ENCODE assay signal across 13 mouse cellular contexts in the genomic region with DNA sequence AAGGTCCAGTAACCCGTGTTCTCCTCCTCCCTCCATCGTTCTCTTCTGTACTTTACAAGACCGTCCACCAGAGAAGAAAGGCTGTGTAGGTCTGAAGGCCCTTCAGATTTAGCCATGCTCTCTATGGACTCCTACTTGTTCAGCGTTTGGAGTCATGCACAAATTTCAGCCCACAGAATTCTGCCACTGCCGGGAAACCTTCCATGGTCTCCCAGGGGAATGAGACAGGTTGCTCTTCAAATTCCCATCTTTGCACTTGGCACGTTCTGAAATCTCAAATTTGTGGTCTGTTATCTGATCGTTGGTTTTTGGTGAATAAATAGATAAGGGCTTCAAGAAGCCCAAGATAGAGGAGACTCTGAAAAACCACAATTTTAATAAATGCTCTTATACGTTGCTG. TPM values are rescaled to one million over a fixed set of nuclear protein-coding genes. Genes with fewer than 3 reads are reported as not detected.
DNase-seq lines count a peak whose midpoint lies in the region; ATAC-seq lines count a peak whose summit lies in the region.
"Had no signal": no experiment of that assay in that cellular context is flagged by ENCODE, and none has a peak within 500 bp of the region (broad histone marks: within the 10 kb centered on the region; RNA-seq: fewer than 3 reads in every experiment).

No protein-coding gene starts in this region.

- no peak for ATAC-seq in forebrain, embryonic 12.5 days (ENCODE audit: low FRiP score)
- ATAC-seq in forebrain, embryonic 11.5 days (replicated peaks; ENCODE audit: low FRiP score): no peak
- no peak for ATAC-seq in liver, embryonic 11.5 days (replicated peaks; ENCODE audit: low FRiP score)
- no peak for ATAC-seq in hindbrain, embryonic 11.5 days (ENCODE audit: low FRiP score)
- no peak for ATAC-seq in liver, embryonic 15.5 days (ENCODE audit: insufficient read depth)

- H3K9ac ChIP-seq in forebrain, embryonic 12.5 days: no peak overlapping the region
- H3K9ac ChIP-seq in forebrain, embryonic 11.5 days (ENCODE audit: low read length): no peak overlapping the region
- H3K9ac ChIP-seq in liver, embryonic 11.5 days (ENCODE audit: low read depth, low read length): no peak overlapping the region
- no peak overlapping the region for H3K9ac ChIP-seq in hindbrain, embryonic 11.5 days (ENCODE audit: low read depth, low read length)
- H3K9ac ChIP-seq in liver, embryonic 15.5 days: no peak overlapping the region
- H3K9ac ChIP-seq: neural tube, embryonic 13.5 days had no signal

- H3K9me3 ChIP-seq in forebrain, embryonic 12.5 days: no peaks in the 10 kb centered on the region
- no peaks in the 10 kb centered on the region for H3K9me3 ChIP-seq in forebrain, embryonic 11.5 days (ENCODE audit: control insufficient read depth, low read length)
- H3K9me3 ChIP-seq in liver, embryonic 11.5 days (ENCODE audit: control insufficient read depth, low read length): no peaks in the 10 kb centered on the region
- no peaks in the 10 kb centered on the region for H3K9me3 ChIP-seq in hindbrain, embryonic 11.5 days (ENCODE audit: control insufficient read depth, low read length)
- H3K9me3 ChIP-seq in liver, embryonic 15.5 days (replicated peaks): no peaks in the 10 kb centered on the region
- H3K9me3 ChIP-seq: neural tube, embryonic 13.5 days had no signal

- no peak overlapping the region for H3K27ac ChIP-seq in forebrain, embryonic 12.5 days
- H3K27ac ChIP-seq in forebrain, embryonic 11.5 days (ENCODE audit: low read depth, low read length): no peak overlapping the region
- no peak overlapping the region for H3K27ac ChIP-seq in liver, embryonic 11.5 days (ENCODE audit: low read depth, low read length)
- H3K27ac ChIP-seq in hindbrain, embryonic 11.5 days (ENCODE audit: low read depth, low read length): no peak overlapping the region
- no peak overlapping the region for H3K27ac ChIP-seq in liver, embryonic 15.5 days (replicated peaks)

- H3K4me3 ChIP-seq in forebrain, embryonic 12.5 days (replicated peaks): no peak overlapping the region
- no peak overlapping the region for H3K4me3 ChIP-seq in forebrain, embryonic 11.5 days (ENCODE audit: low read depth, low read length)
- H3K4me3 ChIP-seq in liver, embryonic 11.5 days (ENCODE audit: low read depth, low read length): no peak overlapping the region
- no peak overlapping the region for H3K4me3 ChIP-seq in hindbrain, embryonic 11.5 days (ENCODE audit: low read depth, low read length)
- H3K4me3 ChIP-seq in liver, embryonic 15.5 days (replicated peaks): no peak overlapping the region

- 80% methylated on average over 8 of the region's 8 CpGs for WGBS in forebrain, embryonic 12.5 days
- 81% methylated on average over 8 of the region's 8 CpGs for WGBS in forebrain, embryonic 11.5 days
- 49% methylated on average over 8 of the region's 8 CpGs for WGBS in liver, embryonic 11.5 days
- WGBS in hindbrain, embryonic 11.5 days: 73% methylated on average over 8 of the region's 8 CpGs
- WGBS in liver, embryonic 15.5 days (ENCODE audit: insufficient replicate concordance): 27% methylated on average over 8 of the region's 8 CpGs

- H3K27me3 ChIP-seq in forebrain, embryonic 12.5 days: peaks cover 13% of the 10 kb centered on the region
- peaks cover 4% of the 10 kb centered on the region; the same call in 1 of the 2 replicates for H3K27me3 ChIP-seq in forebrain, embryonic 11.5 days (ENCODE audit: control insufficient read depth, insufficient read depth, low read length)
- H3K27me3 ChIP-seq in liver, embryonic 11.5 days (replicated peaks; ENCODE audit: control insufficient read depth, insufficient read depth, low read length): peaks cover 11% of the 10 kb centered on the region; the same call in 1 of the 2 replicates
- H3K27me3 ChIP-seq in hindbrain, embryonic 11.5 days (ENCODE audit: control insufficient read depth, insufficient read depth, low read length): no peaks in the 10 kb centered on the region
- peaks cover 56% of the 10 kb centered on the region for H3K27me3 ChIP-seq in liver, embryonic 15.5 days

- H3K4me2 ChIP-seq in forebrain, embryonic 12.5 days: 0 out of 2 replicates have a peak overlapping the region, but pooled peaks have one; percentile 92
- no peak overlapping the region; the same call in 1 of the 2 replicates for H3K4me2 ChIP-seq in forebrain, embryonic 11.5 days (ENCODE audit: low read depth, low read length, severe bottlenecking)
- peak overlapping the region; percentile 96; the same call in 1 of the 2 replicates for H3K4me2 ChIP-seq in liver, embryonic 11.5 days
- H3K4me2 ChIP-seq in hindbrain, embryonic 11.5 days (replicated peaks; ENCODE audit: low read depth, low read length): no peak overlapping the region
- H3K4me2 ChIP-seq in liver, embryonic 15.5 days: peak overlapping the region; percentile 75; the same call in 1 of the 2 replicates

- peaks cover 11% of the 10 kb centered on the region for H3K4me1 ChIP-seq in forebrain, embryonic 12.5 days
- peaks cover 4% of the 10 kb centered on the region; the same call in 1 of the 2 replicates for H3K4me1 ChIP-seq in forebrain, embryonic 11.5 days (replicated peaks; ENCODE audit: control insufficient read depth, insufficient read depth, low read length)
- peaks cover 3% of the 10 kb centered on the region; the same call in 1 of the 2 replicates for H3K4me1 ChIP-seq in liver, embryonic 11.5 days (replicated peaks; ENCODE audit: control insufficient read depth, insufficient read depth, low read length)
- no peaks in the 10 kb centered on the region for H3K4me1 ChIP-seq in hindbrain, embryonic 11.5 days (replicated peaks; ENCODE audit: control insufficient read depth, insufficient read depth, low read length)
- peaks cover 8% of the 10 kb centered on the region; the same call in 1 of the 2 replicates for H3K4me1 ChIP-seq in liver, embryonic 15.5 days (replicated peaks)

- DNase-seq in forebrain, embryonic 11.5 days (ENCODE audit: low spot score): no peak
- DNase-seq in liver, embryonic 11.5 days (ENCODE audit: low spot score): no peak
- no peak for DNase-seq in liver
- peak; percentile 13 for DNase-seq in hindbrain, embryonic 11.5 days (ENCODE audit: low spot score)
- no peak for DNase-seq in gastrocnemius, postnatal 25 days
- DNase-seq in cerebellum, adult 18-20 months: no peak
- DNase-seq: kidney, adult 18-20 months; lung, postnatal 10 days; right cerebral cortex, postnatal 4 days; thymus, postnatal 4 days had no signal

- H3K36me3 ChIP-seq in forebrain, embryonic 12.5 days (replicated peaks): no peaks in the 10 kb centered on the region
- no peaks in the 10 kb centered on the region for H3K36me3 ChIP-seq in forebrain, embryonic 11.5 days (ENCODE audit: control insufficient read depth, insufficient read depth, low read length)
- no peaks in the 10 kb centered on the region for H3K36me3 ChIP-seq in liver, embryonic 11.5 days (ENCODE audit: control insufficient read depth, insufficient read depth, low read length)
- no peaks in the 10 kb centered on the region for H3K36me3 ChIP-seq in hindbrain, embryonic 11.5 days (ENCODE audit: control insufficient read depth, insufficient read depth, low read length)
- no peaks in the 10 kb centered on the region for H3K36me3 ChIP-seq in liver, embryonic 15.5 days (replicated peaks)
- H3K36me3 ChIP-seq: neural tube, embryonic 13.5 days had no signal

RNA-seq across cellular contexts. Expression of gene Kctd12, which starts 1.2 kb away (rescaled TPM):
- polyA plus RNA-seq in forebrain, embryonic 12.5 days (2016; fragmentation: Nextera tagmentation; extraction: Ambion mirVana): 5.9 and 7.1 TPM in 2 replicates
- 7.1 and 11.8 TPM in 2 replicates for polyA plus RNA-seq in forebrain, embryonic 11.5 days (2014; fragmentation: Nextera tagmentation; extraction: Ambion mirVana)
- polyA plus RNA-seq in liver, embryonic 11.5 days (2014; fragmentation: Nextera tagmentation; extraction: Ambion mirVana): 5.8 TPM in 2 replicates
- 13.3 and 15.9 TPM in 2 replicates for polyA plus RNA-seq in hindbrain, embryonic 11.5 days (2014; fragmentation: Nextera tagmentation; extraction: Ambion mirVana)
- polyA plus RNA-seq in liver, embryonic 15.5 days (2015; fragmentation: Nextera tagmentation; extraction: Ambion mirVana): 2.2 and 2.5 TPM in 2 replicates
- total RNA-seq in gastrocnemius, postnatal 25 days (2021): 10 to 100 TPM in 1 of 2 experiments, 1 to 10 TPM in 1; 7.6 to 11.4 TPM

Comparison
In these comparisons a context has a peak if more than half of its experiments do, and no peak if none do; other contexts are left out.
1. H3K4me2 ChIP-seq: peak in forebrain, embryonic 12.5 days (single experiment), liver, embryonic 11.5 days (single experiment) and liver, embryonic 15.5 days (single experiment); none in forebrain, embryonic 11.5 days (single experiment) and hindbrain, embryonic 11.5 days (single experiment).